Mouse (Mus musculus): ENCODE results near the gene Wee1. TPM values are rescaled to one million over a fixed set of nuclear protein-coding genes. Genes with fewer than 3 reads are reported as not detected.
"Not testable (repeated sequence)": the region's sequence is repeated elsewhere in the genome, so short reads cannot be mapped to it uniquely, and the experiment has no call there.

Gene Wee1
- 10 to 100 TPM; 11.9 to 13.5 TPM for total RNA-seq (2021)
- long read RNA-seq, experiment 1, transcript Wee1-201 (11 exons, 3,419 nt), result major isoform, 15 of 19 reads
- long read RNA-seq, experiment 1, partial matches to known transcripts, result 3 of 19 reads
- long read RNA-seq, experiment 1, other reads (novel, unspliced or antisense), result 1 of 19 reads
- long read RNA-seq, experiment 2, transcript Wee1-201 (11 exons, 3,419 nt), result major isoform, 13 of 17 reads
- long read RNA-seq, experiment 2, partial matches to known transcripts, result 1 of 17 reads
- long read RNA-seq, experiment 2, other reads (novel, unspliced or antisense), result 3 of 17 reads

DNA sequence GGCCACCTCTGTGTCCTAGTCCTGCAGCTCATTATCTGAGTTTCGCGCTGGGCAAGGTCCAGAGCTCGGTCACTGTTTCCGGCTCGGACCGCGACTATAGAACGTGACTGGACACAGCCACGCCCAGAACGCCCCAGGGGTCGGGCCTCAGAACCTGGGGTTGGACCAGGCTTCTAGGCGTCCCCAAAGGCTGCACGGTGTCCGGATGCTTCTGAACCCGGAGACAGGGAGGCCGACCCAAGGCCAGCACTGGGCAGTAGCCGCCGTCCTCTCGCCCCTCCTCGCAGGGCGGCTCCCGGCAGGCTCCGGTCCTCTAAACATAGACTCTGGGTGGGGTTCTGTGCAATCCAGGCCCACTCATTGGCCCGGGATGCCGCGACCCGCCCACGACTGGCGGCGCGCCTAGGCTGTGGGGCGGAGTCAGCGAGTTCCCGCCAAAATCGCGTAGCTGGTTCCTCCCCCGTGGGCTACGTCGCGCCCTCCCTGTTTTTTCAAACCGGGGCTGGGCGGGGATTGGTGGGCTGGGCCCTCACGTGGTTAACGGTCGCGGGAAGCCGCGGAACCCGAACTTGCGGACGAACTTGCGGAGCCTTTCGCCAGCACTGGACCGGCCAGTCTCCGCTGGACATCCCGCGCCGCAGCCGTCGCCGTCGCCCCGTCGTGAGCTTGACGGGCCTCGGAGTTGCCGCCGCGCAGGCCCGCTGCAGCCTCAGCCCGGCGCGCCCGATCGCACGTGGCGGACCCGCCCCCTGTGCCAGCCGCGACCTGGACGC is at the start of gene Wee1:
Gene Wee1 (plus strand): TSS at position 531 of the 773 bp plus-strand sequence.
- DNase-seq (ENCODE audit: low spot score in 2 of 2), result peak; percentile 98

GRCm38 (mm10) chr7:110078168-110078567 is 43.7 kb upstream of the Wee1 start:
- no peak for DNase-seq (ENCODE audit: low spot score in 2 of 2)

DNA sequence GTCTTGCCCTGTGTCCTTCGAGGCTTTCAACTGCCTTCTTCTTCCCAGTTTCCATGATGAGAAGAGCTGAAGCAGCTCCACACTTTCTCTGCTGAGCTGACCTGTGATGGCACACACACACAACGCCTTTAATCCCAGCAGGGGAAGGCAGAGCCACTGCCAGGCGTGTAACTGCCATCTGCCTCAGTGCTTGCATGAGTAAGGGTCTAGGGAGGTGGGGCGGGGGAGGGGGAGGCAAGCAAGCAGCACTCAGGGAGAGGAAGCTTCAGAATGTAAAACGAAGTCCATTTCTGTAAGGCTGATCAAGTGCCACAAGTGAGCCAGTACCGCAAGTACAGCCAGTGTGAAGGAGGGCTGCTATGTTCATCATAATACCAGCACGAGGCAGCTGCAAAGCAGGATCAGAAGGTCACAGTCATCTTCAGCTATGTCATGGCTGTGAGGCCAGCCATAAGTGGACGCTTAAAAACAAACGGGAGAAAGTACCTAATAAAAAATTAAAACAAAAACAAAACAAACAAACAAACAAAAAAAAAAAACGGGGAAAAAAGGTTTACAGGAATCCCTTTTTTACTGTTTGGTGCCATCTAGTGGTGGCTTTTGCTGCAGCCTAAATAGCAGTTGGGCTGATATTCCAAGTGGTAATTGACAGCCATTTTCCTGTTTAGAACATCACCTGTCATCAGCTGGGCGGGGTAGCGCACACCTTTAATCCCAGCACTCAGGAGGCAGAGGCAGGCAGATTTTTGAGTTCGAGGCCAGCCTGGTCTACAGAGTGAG is 38.3 kb upstream of the Wee1 start:
- peak in 1 of 2 experiments; percentile 58 for DNase-seq (ENCODE audit: low spot score in 2 of 2)

GRCm38 (mm10) chr7:110085217-110085616 is 36.6 kb upstream of the Wee1 start:
- DNase-seq (ENCODE audit: low spot score in 2 of 2), result no peak

DNA sequence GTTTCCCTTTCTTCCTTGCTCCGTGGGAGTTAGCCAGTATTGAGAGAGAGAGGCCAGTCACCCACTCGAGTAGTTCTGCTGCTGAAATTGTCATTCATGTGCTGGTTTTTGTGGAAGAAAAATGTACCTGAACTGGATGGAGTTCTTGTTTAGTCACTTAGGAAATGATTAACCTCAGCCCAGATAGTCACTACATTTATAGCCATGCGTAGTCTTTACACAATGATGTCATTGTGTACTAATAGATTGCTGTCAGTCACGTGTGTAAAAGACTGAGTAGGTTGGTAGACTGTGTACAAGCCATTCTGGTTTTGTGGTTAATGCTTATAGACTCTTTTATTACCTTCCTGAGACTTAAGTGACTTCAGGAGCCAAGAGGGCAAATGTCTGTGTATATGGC is 33.9 kb upstream of the Wee1 start:
- no peak for DNase-seq (ENCODE audit: low spot score in 2 of 2)

- DNase-seq (ENCODE audit: low spot score in 2 of 2), result no peak
Measured at GRCm38 (mm10) chr7:110091670-110092069, 30.2 kb upstream of the Wee1 start.

DNA sequence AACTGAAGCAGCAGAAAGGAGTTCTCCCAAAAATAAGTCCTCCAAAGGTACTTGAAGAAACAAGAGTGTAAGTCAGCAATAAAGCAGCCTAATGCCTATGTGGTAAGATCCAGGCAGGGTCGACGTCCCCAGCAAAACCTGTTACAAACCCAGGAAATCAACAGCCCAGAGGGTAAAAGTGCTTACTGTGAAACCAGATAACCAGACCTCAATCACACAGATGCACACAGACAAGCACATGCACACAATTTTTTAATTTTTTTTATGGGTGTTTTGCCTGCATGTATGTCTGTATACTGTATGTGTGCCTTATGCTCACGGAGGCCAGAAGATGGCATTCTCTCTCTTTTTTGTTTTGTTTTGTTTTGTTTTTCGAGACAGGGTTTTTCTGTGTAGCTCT is 25.5 kb upstream of the Wee1 start:
- no peak for DNase-seq (ENCODE audit: low spot score in 2 of 2)

- DNase-seq (ENCODE audit: low spot score in 2 of 2), result no peak
Measured at GRCm38 (mm10) chr7:110097106-110097793, 24.6 kb upstream of the Wee1 start.

DNA sequence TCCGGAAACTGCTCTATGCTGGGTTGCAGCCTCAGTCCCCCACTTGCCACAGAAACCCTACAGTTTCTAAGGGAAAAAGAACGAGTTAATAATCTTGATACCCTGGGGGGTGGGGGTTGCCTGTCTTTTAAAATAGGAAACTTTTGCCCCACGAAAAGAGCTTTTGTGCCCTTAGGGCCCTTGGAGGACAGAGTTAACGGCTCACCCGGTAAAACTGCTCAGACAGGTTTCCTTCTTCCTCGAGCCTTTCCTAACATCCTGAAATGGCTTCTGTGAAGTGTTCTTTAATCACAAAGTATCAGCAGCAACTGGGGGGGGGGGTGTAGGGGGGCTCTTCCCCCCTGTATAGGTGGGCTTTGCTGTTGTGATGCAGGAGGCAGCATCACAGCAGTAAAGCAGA is 21.0 kb upstream of the Wee1 start:
- no peak for DNase-seq (ENCODE audit: low spot score in 2 of 2)

DNA sequence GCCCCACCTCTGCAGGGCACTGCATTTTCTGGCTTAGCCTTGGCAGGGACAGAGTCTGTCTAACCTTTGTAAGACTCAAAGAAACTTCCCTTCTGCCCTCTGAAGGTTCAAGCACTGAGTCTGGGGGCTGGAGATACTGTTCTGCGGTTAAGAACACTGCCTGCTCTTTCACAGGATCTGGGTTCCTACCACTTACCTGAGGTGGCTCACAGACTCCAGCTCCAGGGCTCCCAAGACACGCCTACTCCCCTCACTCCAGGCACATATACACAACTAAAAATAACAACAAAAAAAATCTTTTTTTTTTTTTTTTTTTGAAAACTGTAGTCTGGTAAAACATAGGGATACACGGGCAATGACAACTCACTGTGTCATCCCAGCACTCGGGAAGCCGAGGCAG is 20.6 kb upstream of the Wee1 start:
- DNase-seq (ENCODE audit: low spot score in 2 of 2), result no peak

- no peak for DNase-seq (ENCODE audit: low spot score in 2 of 2)
Measured at GRCm38 (mm10) chr7:110105041-110105440, 16.8 kb upstream of the Wee1 start.

- DNase-seq (ENCODE audit: low spot score in 2 of 2), result no peak
Measured at GRCm38 (mm10) chr7:110106633-110107032, 15.2 kb upstream of the Wee1 start.

GRCm38 (mm10) chr7:110108524-110108923 is 13.3 kb upstream of the Wee1 start:
- not testable (repeated sequence) for DNase-seq (ENCODE audit: low spot score in 2 of 2)

DNA sequence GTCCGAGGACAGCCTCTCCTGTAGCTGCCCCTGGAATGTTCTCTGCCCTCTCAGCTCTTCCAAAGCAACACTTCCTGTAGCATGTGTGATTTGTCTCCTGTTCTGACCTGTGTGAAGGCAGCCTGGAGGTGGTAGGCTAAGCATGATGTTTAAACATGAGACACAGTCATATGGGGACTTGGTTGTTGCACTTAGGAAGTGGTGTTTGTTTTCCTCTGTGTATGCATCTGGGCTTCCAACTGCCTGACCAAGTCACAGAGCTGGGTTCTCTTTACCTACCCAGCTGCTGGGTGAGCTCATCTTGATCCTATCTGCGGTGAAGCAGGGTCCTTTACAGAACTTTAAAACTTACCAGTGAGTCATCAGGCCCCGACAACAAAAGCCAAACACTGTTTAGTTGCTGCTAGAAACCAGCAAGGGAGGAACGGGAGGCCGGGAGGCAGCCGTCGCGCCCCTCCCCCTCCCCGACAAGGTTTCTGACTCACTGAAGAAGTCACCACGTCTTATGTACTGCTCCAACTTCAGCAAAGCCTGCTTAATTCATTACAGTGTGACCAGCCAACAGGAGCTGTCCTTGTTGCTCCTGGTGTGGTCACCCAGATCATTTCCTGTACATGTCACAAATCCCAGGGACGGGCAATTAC is 12.8 kb upstream of the Wee1 start:
- peak; percentile 67 to 76 for DNase-seq (ENCODE audit: low spot score in 2 of 2)

DNA sequence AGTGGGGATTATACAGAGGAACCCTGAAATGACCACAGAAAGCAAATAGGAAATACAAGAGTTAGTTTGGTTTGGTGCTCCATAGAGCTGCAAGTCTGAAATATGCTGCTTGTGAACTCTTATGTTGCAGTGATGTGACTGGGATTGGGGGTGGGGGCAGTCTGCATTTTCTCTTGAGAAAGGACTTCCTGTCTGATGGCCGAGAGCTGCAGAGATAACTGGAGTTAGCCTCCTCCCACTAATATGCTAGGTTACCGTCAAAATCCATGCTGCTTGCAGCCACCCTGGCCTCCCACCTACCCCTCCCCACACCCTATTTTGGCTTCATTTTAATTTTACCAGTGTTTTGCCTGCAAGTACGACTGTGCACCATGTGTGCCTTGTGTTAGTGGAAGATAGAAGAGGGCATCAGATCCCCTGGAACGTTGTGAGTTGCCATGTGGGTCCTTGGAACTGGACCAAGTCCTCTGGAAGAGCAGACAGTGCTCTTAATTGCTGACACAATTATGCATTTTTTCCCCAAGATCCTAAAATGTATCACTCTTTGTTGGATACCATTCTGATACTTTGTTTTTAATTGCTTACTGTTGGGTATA is 11.7 kb upstream of the Wee1 start:
- DNase-seq (ENCODE audit: low spot score in 2 of 2), result no peak

DNA sequence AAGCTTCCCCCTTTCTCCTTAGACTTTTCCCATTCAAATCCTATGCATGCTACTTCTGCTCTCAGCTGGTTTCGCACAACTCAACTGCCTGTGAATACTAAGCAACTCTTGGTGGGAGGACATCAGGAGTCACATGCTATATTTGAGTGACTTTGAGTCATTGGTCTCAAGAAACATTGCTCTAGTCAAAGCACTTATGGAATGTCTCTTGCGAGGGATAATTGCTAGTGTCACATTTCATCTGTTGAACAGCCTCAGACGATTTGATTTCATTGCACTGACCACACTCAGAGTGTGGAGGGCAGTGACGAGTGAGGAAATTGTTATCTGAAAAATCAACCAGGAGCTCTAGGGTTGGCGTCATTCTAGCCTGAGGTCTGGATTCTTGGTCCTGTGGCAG is 7.1 kb upstream of the Wee1 start:
- no peak for DNase-seq (ENCODE audit: low spot score in 2 of 2)

GRCm38 (mm10) chr7:110116731-110117291 is 5.0 kb upstream of the Wee1 start:
- no peak for DNase-seq (ENCODE audit: low spot score in 2 of 2)

- DNase-seq (ENCODE audit: low spot score in 2 of 2), result no peak
Measured at GRCm38 (mm10) chr7:110118448-110118847, 3.4 kb upstream of the Wee1 start.

GRCm38 (mm10) chr7:110120157-110120784 is 1.6 kb upstream of the Wee1 start:
- no peak for DNase-seq (ENCODE audit: low spot score in 2 of 2)

GRCm38 (mm10) chr7:110121162-110121515 is 707 bp upstream of the Wee1 start:
- DNase-seq (ENCODE audit: low spot score in 2 of 2), result no peak
